Mouse (Mus musculus) midbrain, embryonic 11.5 days (tissue): ENCODE results near the gene Arhgap24. TPM values are rescaled to one million over a fixed set of nuclear protein-coding genes. Genes with fewer than 3 reads are reported as not detected.

Experiments
- ATAC-seq: fragments of 200-750 bp; cut with Nextera tagmentation; 2 replicates; pipeline ENCODE4 v1.8.0; 2017; ENCODE audit warnings: moderate TSS enrichment, moderate library complexity; ENCODE audit not compliant: low FRiP score
- DNase-seq: peaks from one replicate; pipeline ENCODE4 v3.0.0; 2015; ENCODE audit warnings: low spot score; ENCODE audit errors: missing footprints
- H3K27ac ChIP-seq: fragments of 300-500 bp; sonication (generic); 2 replicates; pipeline ENCODE4 v1.5.1; 2014; ENCODE audit warnings: low read depth, low read length
- H3K27me3 ChIP-seq: fragments of 300-500 bp; sonication (generic); 2 replicates; pipeline ENCODE4 v1.6.1; 2014; ENCODE audit warnings: mild to moderate bottlenecking, low read length, moderate library complexity, mixed read lengths; ENCODE audit not compliant: control insufficient read depth, insufficient read depth
- H3K36me3 ChIP-seq: fragments of 300-500 bp; sonication (generic); 2 replicates; pipeline ENCODE4 v1.6.1; 2014; ENCODE audit warnings: mild to moderate bottlenecking, low read length, moderate library complexity, mixed read lengths; ENCODE audit not compliant: control insufficient read depth, insufficient read depth
- H3K4me1 ChIP-seq: fragments of 300-500 bp; sonication (generic); 2 replicates; pipeline ENCODE4 v1.6.1; 2014; ENCODE audit warnings: low read length; ENCODE audit not compliant: control insufficient read depth, insufficient read depth
- H3K4me2 ChIP-seq: fragments of 300-500 bp; sonication (generic); 2 replicates; pipeline ENCODE4 v1.6.1; 2014; ENCODE audit warnings: mild to moderate bottlenecking, moderate library complexity
- H3K4me3 ChIP-seq: fragments of 300-500 bp; sonication (generic); 2 replicates; pipeline ENCODE4 v1.5.1; 2014; ENCODE audit warnings: low read depth, low read length
- H3K9ac ChIP-seq: fragments of 300-500 bp; sonication (generic); 2 replicates; pipeline ENCODE4 v1.6.1; 2014; ENCODE audit warnings: low read length
- H3K9me3 ChIP-seq: fragments of 300-500 bp; sonication (generic); 2 replicates; pipeline ENCODE4 v1.6.1; 2016; ENCODE audit warnings: low read length; ENCODE audit not compliant: control insufficient read depth
- WGBS: fragments of 180-500 bp; shearing (Covaris S2); extraction: QIAGEN DNeasy Blood & Tissue Kit; methylation state at CpG from one replicate; pipeline ENCODE4 v1.1.7; 2014; 5-methylcytosine and 5-hydroxymethylcytosine counted together
- polyA plus RNA-seq: library from polyadenylated mRNA; unstranded; fragments of >200 nt; fragmentation: Nextera tagmentation; extraction: Ambion mirVana; gene quantifications from 2 replicates; pipeline ENCODE4 v1.2.1, GENCODE M21; 2014

Gene Arhgap24
- polyA plus RNA-seq, 1 experiment from 2014 or later = 3.4 TPM

DNA sequence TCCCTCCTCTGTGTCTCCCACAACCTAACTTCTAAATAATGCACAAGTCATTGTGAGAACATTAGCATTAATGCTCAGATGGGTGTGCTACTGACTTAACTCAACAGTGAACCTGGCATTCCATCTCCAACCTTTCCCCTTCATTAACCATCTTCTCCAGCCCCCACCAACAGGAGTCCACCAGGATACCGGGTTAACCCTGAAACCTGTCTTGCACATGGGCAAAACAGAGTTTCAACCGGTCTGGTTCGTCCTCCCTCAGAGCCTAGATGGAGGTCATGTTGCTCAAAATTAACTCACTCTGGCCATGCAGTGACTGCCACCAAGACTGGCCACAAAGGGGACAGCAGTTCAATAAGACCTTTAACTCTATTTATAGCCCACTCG, 285.9 kb downstream of the Arhgap24 start:
- ATAC-seq (no peak), DNase-seq (no peak)
- no peaks in the 10 kb centered on the region for H3K27me3 ChIP-seq
- no peak overlapping the region for H3K4me2 ChIP-seq
- no peak overlapping the region for H3K9ac ChIP-seq
- 86% methylated on average over 4 of the region's 4 CpGs for WGBS
- no peaks in the 10 kb centered on the region for H3K9me3 ChIP-seq
- no peak overlapping the region for H3K27ac ChIP-seq
- no peaks in the 10 kb centered on the region for H3K4me1 ChIP-seq
- H3K4me3 ChIP-seq = no peak overlapping the region
- no peaks in the 10 kb centered on the region for H3K36me3 ChIP-seq

DNA sequence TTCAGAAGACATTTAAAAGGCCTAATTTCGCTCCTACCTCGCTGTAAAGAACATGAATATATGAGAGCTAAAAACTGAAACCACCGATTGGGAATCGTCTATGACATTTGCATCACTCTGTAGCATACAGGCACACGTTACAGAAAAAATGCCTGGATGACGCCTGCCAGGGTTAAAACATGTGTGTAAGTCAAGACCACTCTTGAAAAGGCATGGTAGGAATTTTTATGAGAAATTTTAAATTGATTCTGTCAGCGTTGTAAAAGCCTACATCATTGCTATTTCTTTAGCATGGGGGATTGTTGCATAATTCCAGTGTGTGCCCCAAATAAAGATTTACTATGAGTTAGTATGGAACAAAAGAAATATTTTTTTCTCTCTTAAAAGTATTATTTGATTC, 286.6 kb downstream of the Arhgap24 start:
- Histone ChIP-seq H3K9me3 (no peaks in the 10 kb centered on the region), H3K9ac (no peak overlapping the region), H3K4me3 (no peak overlapping the region), H3K4me2 (no peak overlapping the region), H3K27ac (no peak overlapping the region), H3K4me1 (no peaks in the 10 kb centered on the region), H3K27me3 (no peaks in the 10 kb centered on the region), H3K36me3 (no peaks in the 10 kb centered on the region)
- ATAC-seq (no peak), DNase-seq (no peak)
- WGBS = 88% methylated on average over 7 of the region's 7 CpGs

DNA sequence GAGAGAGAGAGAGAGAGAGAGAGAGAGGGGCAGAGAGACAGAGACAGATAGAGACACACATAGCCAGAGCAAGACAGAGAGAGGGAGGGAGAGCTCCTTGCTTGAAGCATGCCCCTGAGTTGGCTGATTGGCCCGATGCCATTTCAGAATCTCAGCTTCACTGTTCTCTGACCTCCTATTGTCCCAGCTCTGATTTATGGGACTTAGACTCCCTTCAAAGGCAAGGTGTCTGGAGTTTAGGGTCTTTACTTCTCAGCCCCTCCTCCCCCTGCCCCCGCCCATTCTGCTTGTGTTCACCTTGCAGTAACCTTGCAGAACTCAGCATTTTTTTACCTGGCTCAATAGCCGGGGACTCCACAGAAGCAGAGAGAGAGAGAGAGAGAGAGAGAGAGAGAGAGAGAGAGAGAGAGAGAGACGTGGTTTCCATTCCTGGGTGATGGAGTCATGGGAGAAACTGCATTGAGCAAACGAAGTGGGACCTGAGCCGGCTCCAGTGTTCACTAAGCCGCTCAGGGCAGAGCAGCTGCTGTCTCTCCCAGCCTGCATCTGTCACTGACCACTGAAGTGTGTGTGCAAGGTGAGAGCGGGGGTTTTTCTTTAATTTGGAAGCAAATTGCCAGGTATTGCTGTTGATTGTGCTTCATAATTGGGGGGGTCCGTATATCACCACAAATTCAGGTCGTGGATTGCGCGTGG, 287.3 kb downstream of the Arhgap24 start:
- Histone ChIP-seq H3K4me2 (no peak overlapping the region), H3K27me3 (no peaks in the 10 kb centered on the region), H3K4me3 (no peak overlapping the region), H3K4me1 (no peaks in the 10 kb centered on the region), H3K9me3 (no peaks in the 10 kb centered on the region), H3K9ac (no peak overlapping the region), H3K27ac (no peak overlapping the region), H3K36me3 (no peaks in the 10 kb centered on the region)
- DNase-seq (no peak), ATAC-seq (peak; percentile 55; the same call in 1 of the 2 replicates)
- 63% methylated on average over 12 of the region's 12 CpGs for WGBS

DNA sequence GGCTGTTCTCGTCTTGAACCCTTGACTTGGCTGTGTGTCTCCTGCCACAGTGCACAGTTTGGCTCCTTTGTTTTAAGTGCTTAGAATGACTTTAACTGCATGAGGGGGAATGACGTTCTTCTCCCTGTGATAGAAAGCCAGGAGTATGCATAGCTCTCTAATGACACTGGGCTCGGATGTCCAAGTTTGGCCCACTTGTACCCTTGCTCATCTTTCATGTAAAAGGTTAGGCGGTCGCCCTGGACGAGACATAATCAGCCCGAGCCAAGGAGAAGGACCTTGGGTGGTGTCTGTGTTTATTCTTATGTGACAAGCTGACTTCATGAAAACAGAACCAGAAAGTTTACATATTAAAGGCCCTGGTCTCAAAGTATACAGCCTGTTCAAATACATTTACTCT, 289.4 kb downstream of the Arhgap24 start:
- no peak overlapping the region for H3K4me2 ChIP-seq
- H3K9me3 ChIP-seq = no peaks in the 10 kb centered on the region
- no peaks in the 10 kb centered on the region for H3K4me1 ChIP-seq
- H3K27ac ChIP-seq = no peak overlapping the region
- no peaks in the 10 kb centered on the region for H3K36me3 ChIP-seq
- no peak overlapping the region for H3K9ac ChIP-seq
- 83% methylated on average over 7 of the region's 7 CpGs for WGBS
- no peak overlapping the region for H3K4me3 ChIP-seq
- ATAC-seq (no peak), DNase-seq (no peak)
- H3K27me3 ChIP-seq = no peaks in the 10 kb centered on the region

DNA sequence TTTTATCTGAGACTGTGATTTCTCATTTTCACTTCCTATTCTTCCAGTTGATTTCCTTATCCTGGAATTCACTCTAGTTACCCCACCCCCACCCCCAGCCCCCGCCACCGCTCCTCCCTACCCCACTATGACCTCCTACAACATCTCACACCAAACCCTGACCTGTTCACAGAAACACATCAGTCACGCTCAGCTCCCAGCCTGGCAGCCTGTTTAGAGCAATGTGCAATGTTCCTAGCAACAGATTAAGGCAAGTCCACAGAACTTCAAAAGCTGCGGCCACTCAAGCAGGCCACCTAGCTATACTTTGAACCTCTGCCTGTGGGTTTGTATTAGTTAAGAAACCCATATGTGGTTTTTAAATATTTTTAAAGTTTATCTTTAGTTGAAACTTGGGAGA, 293.3 kb downstream of the Arhgap24 start:
- Histone ChIP-seq H3K27me3 (no peaks in the 10 kb centered on the region), H3K27ac (no peak overlapping the region), H3K4me1 (no peaks in the 10 kb centered on the region), H3K9me3 (no peaks in the 10 kb centered on the region), H3K4me3 (no peak overlapping the region), H3K9ac (no peak overlapping the region), H3K4me2 (no peak overlapping the region), H3K36me3 (no peaks in the 10 kb centered on the region)
- DNase-seq (no peak), ATAC-seq (peak; percentile 66; the same call in 1 of the 2 replicates)
- WGBS = 43% methylated on average over 4 of the region's 4 CpGs

DNA sequence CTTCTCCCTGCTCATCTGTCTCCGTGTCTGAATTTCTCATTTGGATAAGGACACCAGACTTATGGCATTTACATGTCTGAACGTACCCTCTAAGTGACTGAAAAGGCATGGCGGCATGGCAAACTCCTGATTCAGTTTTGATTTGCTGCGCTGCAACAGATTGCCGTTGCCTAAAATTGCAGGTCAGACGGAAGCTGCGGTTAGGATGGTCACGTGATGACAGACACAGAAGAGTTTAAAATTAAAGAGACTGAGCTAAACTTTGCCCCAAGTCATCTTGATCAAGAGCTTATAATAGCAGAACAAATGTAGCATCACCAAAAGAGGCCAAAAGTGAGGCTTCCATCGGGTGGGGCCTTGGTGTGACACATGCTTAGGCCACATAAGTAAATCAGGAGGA, 296.1 kb downstream of the Arhgap24 start:
- H3K9me3 ChIP-seq = no peaks in the 10 kb centered on the region
- no peak overlapping the region for H3K4me3 ChIP-seq
- H3K27me3 ChIP-seq = no peaks in the 10 kb centered on the region
- ATAC-seq (no peak), DNase-seq (no peak)
- H3K4me1 ChIP-seq = no peaks in the 10 kb centered on the region
- no peaks in the 10 kb centered on the region for H3K36me3 ChIP-seq
- WGBS = 94% methylated on average over 9 of the region's 9 CpGs
- H3K4me2 ChIP-seq = no peak overlapping the region
- no peak overlapping the region for H3K27ac ChIP-seq
- no peak overlapping the region for H3K9ac ChIP-seq

DNA sequence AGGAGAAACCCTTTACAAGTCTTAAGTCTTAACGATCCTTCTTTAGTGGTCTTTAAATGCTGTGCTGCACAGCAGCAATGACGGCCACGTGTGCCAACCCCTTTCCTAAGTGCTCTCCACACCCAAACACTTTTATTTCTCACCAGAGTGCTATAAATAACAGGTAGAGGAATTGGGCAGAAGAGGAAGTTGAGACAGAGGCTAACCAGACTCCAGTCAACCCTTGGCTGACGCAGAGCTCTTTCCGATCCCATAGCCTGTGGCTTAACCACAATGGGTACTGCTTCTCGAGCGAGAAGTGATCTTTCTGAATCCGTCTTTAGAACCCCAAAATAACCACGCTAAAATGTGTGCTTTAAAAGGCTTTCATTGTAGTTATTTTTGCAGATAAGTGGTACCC, 296.7 kb downstream of the Arhgap24 start:
- Histone ChIP-seq H3K4me2 (no peak overlapping the region), H3K27ac (no peak overlapping the region), H3K4me1 (no peaks in the 10 kb centered on the region), H3K9ac (no peak overlapping the region), H3K27me3 (no peaks in the 10 kb centered on the region), H3K9me3 (no peaks in the 10 kb centered on the region), H3K4me3 (no peak overlapping the region), H3K36me3 (no peaks in the 10 kb centered on the region)
- ATAC-seq (no peak), DNase-seq (no peak)
- WGBS = 86% methylated on average over 9 of the region's 9 CpGs

DNA sequence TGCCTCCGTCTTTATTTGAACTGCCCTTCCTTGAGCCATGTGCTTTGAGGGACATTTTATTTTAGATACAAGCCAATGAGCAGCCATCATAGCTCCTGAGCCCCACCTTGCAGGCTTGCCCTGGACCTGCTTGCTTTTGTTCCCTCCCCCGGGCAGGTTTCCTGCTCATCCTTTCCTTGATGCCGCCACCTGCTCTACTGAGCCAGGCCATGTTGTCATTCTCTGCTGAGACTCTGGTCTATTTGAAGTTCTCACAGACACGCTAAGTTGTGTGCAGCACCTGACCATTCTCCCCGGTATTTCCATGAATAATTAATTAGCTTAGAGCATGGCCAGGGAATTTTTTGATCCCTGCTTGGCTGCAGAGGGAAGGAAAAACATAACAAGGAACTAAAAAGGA, 297.1 kb downstream of the Arhgap24 start:
- H3K27me3 ChIP-seq = no peaks in the 10 kb centered on the region
- H3K4me2 ChIP-seq = no peak overlapping the region
- H3K36me3 ChIP-seq = no peaks in the 10 kb centered on the region
- H3K4me3 ChIP-seq = no peak overlapping the region
- 61% methylated on average over 5 of the region's 5 CpGs for WGBS
- H3K9ac ChIP-seq = no peak overlapping the region
- no peak overlapping the region for H3K27ac ChIP-seq
- 0 out of 2 replicates have a peak, but pooled peaks have one; percentile 35 for ATAC-seq
- DNase-seq = no peak
- H3K4me1 ChIP-seq = no peaks in the 10 kb centered on the region
- no peaks in the 10 kb centered on the region for H3K9me3 ChIP-seq

DNA sequence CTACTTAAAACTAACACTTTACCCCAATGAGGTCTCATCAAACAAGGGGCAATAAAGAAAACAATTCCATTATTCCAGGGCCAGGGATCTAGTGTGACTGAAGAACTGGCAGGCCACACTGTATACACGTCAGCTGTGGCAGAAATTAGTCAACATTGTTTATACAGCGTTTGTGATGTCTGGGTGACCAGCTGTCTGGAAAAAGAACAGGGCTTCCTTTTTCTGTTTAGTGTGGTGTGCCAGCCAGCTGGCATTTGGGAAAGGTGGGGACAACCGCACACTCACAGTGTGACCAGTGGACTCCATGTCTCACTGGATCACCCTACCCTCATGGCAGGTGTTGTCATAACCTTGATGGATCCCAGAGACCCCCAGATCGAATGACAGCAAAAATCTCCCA, 302.4 kb downstream of the Arhgap24 start:
- no peak overlapping the region for H3K27ac ChIP-seq
- H3K4me2 ChIP-seq = no peak overlapping the region
- no peaks in the 10 kb centered on the region for H3K9me3 ChIP-seq
- ATAC-seq (no peak), DNase-seq (no peak)
- H3K4me1 ChIP-seq = no peaks in the 10 kb centered on the region
- no peaks in the 10 kb centered on the region for H3K36me3 ChIP-seq
- H3K9ac ChIP-seq = no peak overlapping the region
- 82% methylated on average over 4 of the region's 4 CpGs for WGBS
- no peak overlapping the region for H3K4me3 ChIP-seq
- H3K27me3 ChIP-seq = no peaks in the 10 kb centered on the region
